Mouse (Mus musculus): Measurements from ENCODE around the gene Abt1. TPM values are rescaled to one million over a fixed set of nuclear protein-coding genes. Genes with fewer than 3 reads are reported as not detected.

Abt1 gene
- polyA plus RNA-seq (2015; fragmentation: Nextera tagmentation; extraction: Ambion mirVana): 13.4 and 14.8 TPM in 2 replicates

DNA sequence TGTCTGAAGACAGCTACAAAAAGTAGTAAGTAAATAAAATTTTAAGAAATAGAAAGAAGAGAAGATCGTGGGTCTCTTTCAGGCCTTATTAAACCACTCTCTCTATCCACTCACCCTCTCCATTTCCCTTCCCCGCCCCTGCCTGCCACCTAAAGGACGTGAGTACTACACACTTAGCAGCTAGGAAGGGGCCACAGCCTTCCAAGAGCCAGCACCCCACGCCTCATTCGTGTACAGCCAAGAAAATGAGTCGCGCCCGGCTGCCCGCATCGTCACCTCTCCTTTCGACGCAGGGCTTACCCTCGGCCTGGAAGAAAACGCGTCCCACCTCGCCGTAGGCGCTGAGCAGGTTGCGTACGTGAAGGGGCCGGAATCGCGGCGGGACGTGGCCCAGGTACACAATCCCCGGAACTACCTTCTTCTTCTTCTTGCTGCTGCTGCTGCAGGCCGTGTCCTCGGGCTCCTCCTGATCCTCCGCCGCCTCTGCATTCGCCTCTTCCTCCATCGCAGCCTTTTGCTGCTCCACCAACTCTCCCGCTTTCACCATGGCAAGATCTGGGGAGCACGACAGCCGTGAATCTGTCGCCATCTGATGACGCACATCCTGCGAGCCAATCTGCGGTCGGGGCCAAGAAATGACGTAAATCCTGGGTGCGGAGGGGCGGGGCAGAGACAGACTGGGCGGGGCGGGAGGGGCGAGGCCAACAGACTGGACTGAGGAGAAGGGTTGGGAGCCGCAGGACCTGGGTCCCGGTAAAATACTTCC lies at the start of gene Abt1:
Gene Abt1, minus strand, starts transcription at position 581 of the 766 bp plus-strand sequence.
- H3K9ac ChIP-seq: peak within 1 kb of the TSS; percentile 91
- WGBS: under 1% methylated on average over 48 of the region's 48 CpGs
- H3K4me1 ChIP-seq: peaks cover 9% of the 10 kb centered on the region
- H3K27ac ChIP-seq: peak within 1 kb of the TSS; percentile 67; the same call in 1 of the 2 replicates
- ATAC-seq (ENCODE audit: low FRiP score, low read depth): peak; percentile 86
- no peaks in the 10 kb centered on the region for H3K9me3 ChIP-seq
- peaks cover 38% of the 10 kb centered on the region for H3K36me3 ChIP-seq
- peak within 1 kb of the TSS; percentile 94 for H3K4me3 ChIP-seq
- no peaks in the 10 kb centered on the region for H3K27me3 ChIP-seq
- peak within 1 kb of the TSS; percentile 76 for H3K4me2 ChIP-seq (replicated peaks)

DNA sequence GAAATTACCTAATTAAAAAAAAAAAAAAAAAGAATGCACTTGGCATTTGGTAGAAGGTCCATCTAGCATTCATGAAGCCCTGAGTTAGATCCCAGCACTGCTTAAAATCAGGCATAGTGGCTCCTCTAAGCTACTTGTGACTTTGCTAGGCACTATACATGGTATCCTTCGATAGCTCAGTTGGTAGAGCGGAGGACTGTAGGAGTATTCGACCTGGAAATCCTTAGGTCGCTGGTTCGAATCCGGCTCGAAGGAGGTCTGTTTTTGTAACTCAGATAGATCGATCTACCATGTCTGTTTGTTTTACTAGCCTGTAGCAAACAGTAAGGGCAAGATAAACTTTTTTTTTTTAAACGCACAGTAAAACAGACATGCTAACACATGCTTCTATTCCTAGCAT lies 43.2 kb upstream of the Abt1 start:
- Histone ChIP-seq H3K4me1 (peaks cover 19% of the 10 kb centered on the region), H3K9ac (no peak overlapping the region), H3K9me3 (no peaks in the 10 kb centered on the region), H3K27me3 (no peaks in the 10 kb centered on the region; the same call in 1 of the 2 replicates), H3K4me3 (no peak overlapping the region), H3K4me2 (replicated peaks) (no peak overlapping the region), H3K36me3 (no peaks in the 10 kb centered on the region), H3K27ac (no peak overlapping the region)
- ATAC-seq (ENCODE audit: low FRiP score, low read depth): peak; percentile 48
- WGBS: 2% methylated on average over 9 of the region's 9 CpGs

DNA sequence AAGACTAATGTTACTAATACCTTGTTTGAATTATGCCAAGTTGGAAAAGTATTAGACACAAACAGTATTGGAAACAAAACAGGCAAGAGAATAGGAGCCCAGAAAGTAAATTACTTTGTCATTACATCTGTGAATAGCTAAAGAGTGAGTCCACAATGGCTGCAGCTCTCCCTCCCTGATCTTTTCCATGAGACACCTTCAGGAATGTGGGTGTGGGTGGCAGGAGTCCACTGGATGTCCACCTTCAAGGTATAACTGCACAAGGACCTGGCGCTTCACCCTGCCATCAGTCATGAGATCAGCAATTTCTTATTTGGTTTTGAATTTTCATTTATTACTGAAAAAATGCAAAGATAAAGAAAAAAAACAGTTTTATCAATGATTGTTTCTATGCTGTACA lies 42.6 kb upstream of the Abt1 start:
- Histone ChIP-seq H3K4me2 (replicated peaks) (no peak overlapping the region), H3K4me1 (peaks cover 19% of the 10 kb centered on the region), H3K27ac (no peak overlapping the region), H3K9ac (no peak overlapping the region), H3K27me3 (no peaks in the 10 kb centered on the region; the same call in 1 of the 2 replicates), H3K36me3 (no peaks in the 10 kb centered on the region), H3K4me3 (no peak overlapping the region), H3K9me3 (no peaks in the 10 kb centered on the region)
- 66% methylated on average over 1 of the region's 1 CpGs for WGBS
- no peak for ATAC-seq (ENCODE audit: low FRiP score, low read depth)

DNA sequence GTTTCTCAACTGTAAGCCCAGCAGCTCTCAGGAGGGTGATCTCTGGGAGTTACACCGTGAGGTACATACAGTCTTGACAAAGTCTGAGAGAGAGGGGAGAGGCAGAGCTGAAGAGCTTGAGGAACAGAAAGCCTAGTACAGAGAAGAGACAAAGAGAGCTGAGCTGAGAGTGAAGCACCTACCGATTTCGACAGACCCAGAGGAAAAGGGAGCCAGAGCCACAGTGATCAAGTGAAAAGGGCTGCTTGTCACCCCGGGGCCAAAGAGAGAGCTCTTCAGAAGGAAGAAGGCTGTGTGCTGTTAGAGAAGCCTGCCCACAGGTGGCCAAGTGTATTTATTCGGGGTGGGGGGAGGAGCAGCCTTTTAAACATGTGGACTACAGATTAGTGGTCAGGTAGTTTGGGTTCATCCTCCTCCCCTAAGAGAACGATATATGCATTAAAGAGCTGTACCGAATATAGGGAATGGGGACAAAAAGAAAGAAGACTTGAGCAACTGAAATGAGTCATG lies 42.0 kb upstream of the Abt1 start, which contains the start of gene Btn1a1:
Gene Btn1a1, minus strand, starts transcription at position 302 of the 510 bp plus-strand sequence.
- ATAC-seq (ENCODE audit: low FRiP score, low read depth): no peak
- WGBS: 4% methylated on average over 7 of the region's 7 CpGs
- H3K36me3 ChIP-seq: no peaks in the 10 kb centered on the region

DNA sequence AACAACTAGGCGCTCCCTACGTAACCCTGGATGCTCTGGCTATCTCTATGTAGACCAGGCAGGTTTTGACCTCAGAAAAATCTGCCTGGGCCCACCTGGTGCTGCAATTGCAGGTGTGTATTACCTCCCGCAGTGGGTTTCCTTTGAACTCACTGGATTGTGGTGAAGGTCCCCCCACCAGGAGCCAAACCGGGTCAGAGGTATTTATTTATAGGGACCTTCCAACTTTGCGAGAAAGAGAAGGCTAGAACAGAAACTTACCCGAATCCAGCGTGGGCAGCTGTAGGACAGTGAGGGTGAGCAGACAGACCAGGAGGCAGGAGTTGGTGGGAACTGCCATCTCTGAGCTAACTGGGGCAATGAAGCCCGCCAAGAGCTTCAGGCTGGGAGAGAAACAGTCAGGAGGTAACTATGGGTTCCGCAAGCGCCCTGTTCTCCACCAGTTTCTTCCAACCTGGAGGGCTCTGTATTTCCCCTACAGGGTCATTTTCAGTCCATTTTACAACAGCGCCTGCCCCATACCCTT lies 41.2 kb upstream of the Abt1 start:
- Histone ChIP-seq H3K9me3 (no peaks in the 10 kb centered on the region), H3K27ac (no peak overlapping the region), H3K27me3 (no peaks in the 10 kb centered on the region; the same call in 1 of the 2 replicates), H3K4me2 (replicated peaks) (peak overlapping the region; percentile 83), H3K36me3 (no peaks in the 10 kb centered on the region), H3K4me3 (peak overlapping the region; percentile 57), H3K9ac (peak overlapping the region; percentile 68), H3K4me1 (peaks cover 32% of the 10 kb centered on the region)
- ATAC-seq (ENCODE audit: low FRiP score, low read depth): no peak
- 1% methylated on average over 11 of the region's 11 CpGs for WGBS

More for the DNA sequence above, 42.0 kb upstream of the Abt1 start, which contains the start of gene Btn1a1:
- Histone ChIP-seq H3K9ac (peak within 1 kb of the TSS; percentile 68), H3K4me2 (replicated peaks) (peak within 1 kb of the TSS; percentile 83), H3K9me3 (no peaks in the 10 kb centered on the region), H3K27ac (no peak within 1 kb of the TSS), H3K4me3 (peak within 1 kb of the TSS; percentile 57), H3K27me3 (no peaks in the 10 kb centered on the region; the same call in 1 of the 2 replicates), H3K4me1 (peaks cover 25% of the 10 kb centered on the region)

DNA sequence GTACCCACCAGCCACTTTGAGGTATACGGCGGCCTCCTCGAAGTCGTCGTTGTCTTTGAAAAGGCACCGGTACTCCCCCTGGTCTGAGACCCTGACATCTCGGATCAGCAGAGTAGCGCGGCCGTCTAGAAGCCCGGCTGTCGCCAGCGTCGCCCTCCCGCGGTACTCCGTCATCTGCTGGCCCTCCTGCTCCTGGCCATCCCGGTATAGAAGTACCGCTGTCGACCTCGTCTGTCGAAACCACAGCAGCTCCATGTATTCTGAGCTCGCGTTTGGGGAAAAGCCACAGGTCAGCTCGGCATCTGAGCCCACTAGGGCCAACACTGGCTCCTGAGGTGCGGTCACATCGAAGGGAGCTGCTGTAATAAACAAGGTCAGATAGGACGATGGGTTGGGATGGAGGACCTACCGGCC lies 40.6 kb upstream of the Abt1 start:
- Histone ChIP-seq H3K9me3 (no peaks in the 10 kb centered on the region), H3K27ac (no peak overlapping the region), H3K9ac (peak overlapping the region; percentile 68), H3K27me3 (no peaks in the 10 kb centered on the region; the same call in 1 of the 2 replicates), H3K36me3 (no peaks in the 10 kb centered on the region), H3K4me3 (peak overlapping the region; percentile 57), H3K4me2 (replicated peaks) (peak overlapping the region; percentile 83), H3K4me1 (peaks cover 36% of the 10 kb centered on the region)
- WGBS: under 1% methylated on average over 29 of the region's 29 CpGs
- ATAC-seq (ENCODE audit: low FRiP score, low read depth): 0 out of 2 replicates have a peak, but pooled peaks have one; percentile 35

DNA sequence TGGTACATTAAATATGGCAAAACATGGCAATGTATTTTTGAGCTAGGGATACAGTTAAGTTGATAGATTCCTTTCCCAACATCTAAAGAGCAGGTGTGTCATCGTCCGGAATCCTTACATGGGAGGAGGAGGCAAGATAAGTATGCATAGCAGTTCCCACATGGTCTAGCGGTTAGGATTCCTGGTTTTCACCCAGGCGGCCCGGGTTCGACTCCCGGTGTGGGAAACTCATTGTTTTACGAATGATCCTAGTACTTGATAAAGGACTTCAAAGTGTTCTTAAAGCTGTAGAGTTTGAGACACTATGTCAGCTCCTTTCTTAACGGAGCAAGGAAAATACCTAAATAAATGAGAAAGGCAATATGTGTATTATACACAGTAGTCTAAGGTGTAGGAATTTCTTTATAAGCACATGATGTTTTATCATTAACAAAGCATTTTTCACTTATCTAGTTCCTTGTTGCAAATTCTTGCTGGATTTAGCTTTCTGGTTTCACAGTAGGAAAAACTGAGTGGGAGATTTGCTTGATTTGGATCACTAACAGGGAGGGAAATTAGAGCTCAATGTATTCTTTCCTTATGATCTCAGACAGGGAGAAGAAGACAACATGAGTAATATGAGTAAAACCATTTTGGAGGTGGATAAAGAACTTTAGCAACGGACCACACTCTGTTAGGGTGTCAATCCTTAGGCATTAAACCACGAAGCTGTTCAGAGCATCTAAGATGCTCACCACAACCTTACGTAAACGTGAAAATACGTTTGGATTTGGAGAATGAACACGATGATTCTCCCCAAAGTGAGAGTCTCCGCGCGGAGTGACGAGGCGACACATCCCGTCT lies 39.9 kb upstream of the Abt1 start:
- H3K4me2 ChIP-seq (replicated peaks): peak overlapping the region; percentile 83
- no peaks in the 10 kb centered on the region for H3K9me3 ChIP-seq
- 1% methylated on average over 21 of the region's 21 CpGs for WGBS
- ATAC-seq (ENCODE audit: low FRiP score, low read depth): peak; percentile 73
- H3K27me3 ChIP-seq: no peaks in the 10 kb centered on the region; the same call in none of the 2 replicates
- peak overlapping the region; percentile 57 for H3K4me3 ChIP-seq
- peaks cover 36% of the 10 kb centered on the region for H3K4me1 ChIP-seq
- peak overlapping the region; percentile 68 for H3K9ac ChIP-seq
- no peaks in the 10 kb centered on the region for H3K36me3 ChIP-seq
- no peak overlapping the region for H3K27ac ChIP-seq

DNA sequence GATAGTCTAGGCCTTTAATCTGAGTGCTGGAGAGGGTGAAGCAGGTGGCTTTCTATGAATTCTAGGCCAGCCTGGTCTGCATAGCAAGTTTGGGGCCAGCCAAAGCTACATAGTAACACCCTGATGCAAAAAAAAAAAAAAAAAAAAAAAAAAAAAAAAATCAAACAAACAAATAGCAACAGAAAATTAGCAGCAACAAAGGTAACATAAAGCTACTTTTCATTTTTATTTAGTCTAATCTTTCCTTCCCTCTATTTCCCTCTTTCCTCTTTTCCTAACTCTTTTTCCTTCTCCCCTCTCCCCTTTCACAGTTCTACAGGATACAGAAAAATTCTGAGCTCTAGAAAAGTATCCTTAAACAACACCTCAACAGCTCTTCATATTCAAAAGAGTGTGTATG lies 39.0 kb upstream of the Abt1 start:
- H3K27me3 ChIP-seq: no peaks in the 10 kb centered on the region; the same call in none of the 2 replicates
- H3K27ac ChIP-seq: no peak overlapping the region
- no peak overlapping the region for H3K4me2 ChIP-seq (replicated peaks)
- no peak overlapping the region for H3K4me3 ChIP-seq
- H3K4me1 ChIP-seq: peaks cover 36% of the 10 kb centered on the region
- no peaks in the 10 kb centered on the region for H3K36me3 ChIP-seq
- no peak for ATAC-seq (ENCODE audit: low FRiP score, low read depth)
- H3K9me3 ChIP-seq: no peaks in the 10 kb centered on the region
- H3K9ac ChIP-seq: no peak overlapping the region

DNA sequence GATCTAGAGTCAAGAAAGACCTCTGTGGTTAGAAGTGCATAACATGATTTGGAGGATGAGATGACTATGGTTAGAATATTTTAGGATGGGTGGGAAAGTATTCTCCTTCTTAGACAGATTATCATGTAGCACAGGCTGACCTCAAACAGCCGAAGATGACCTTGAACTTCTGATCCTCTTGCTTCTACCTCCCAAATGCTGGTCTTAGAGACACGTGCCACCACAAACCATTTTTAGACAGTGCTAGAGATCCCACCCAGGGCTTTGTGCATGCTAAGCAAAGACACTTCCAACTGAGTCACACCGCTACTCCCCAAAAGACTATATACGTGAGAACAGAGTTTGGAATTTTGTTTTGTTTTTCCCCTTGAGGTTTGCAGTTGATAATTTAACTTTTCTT lies 38.4 kb upstream of the Abt1 start:
- 80% methylated on average over 4 of the region's 4 CpGs for WGBS
- Histone ChIP-seq H3K36me3 (no peaks in the 10 kb centered on the region), H3K9ac (no peak overlapping the region), H3K4me2 (replicated peaks) (no peak overlapping the region), H3K27ac (no peak overlapping the region), H3K4me3 (no peak overlapping the region), H3K4me1 (peaks cover 36% of the 10 kb centered on the region), H3K27me3 (no peaks in the 10 kb centered on the region; the same call in none of the 2 replicates), H3K9me3 (no peaks in the 10 kb centered on the region)
- no peak for ATAC-seq (ENCODE audit: low FRiP score, low read depth)

DNA sequence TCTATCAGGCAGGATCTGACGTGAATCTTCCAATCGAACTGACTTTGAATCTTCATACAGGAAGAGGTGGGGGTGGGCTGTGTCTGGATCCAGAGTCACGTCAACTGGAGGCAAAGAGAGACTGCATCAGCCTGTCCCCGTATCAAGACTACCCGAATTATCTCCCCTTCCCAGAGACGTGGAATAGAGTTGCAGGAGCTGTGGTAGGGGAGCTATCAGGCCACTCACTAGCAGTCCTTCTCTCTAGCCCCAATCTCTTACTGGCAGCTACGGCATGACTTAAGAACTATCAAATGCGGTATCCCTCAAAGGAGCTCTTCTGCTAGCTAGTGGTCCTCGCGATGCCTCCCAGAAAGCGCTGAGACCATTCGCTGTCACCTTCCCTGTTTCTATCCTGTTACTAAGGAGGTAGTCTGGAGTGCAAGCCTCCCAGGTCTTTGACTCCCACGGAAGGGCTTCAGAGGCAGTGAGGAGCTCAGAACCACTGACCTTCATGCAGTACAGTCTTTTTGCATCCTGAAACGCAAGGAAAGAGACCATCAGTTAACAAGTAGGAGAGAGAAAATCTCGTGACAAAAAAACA lies 35.7 kb upstream of the Abt1 start:
- no peaks in the 10 kb centered on the region for H3K36me3 ChIP-seq
- no peak overlapping the region for H3K27ac ChIP-seq
- H3K4me3 ChIP-seq: no peak overlapping the region
- WGBS: 19% methylated on average over 15 of the region's 15 CpGs
- peak overlapping the region; percentile 27 for H3K4me2 ChIP-seq (replicated peaks)
- no peak for ATAC-seq (ENCODE audit: low FRiP score, low read depth)
- peaks cover 19% of the 10 kb centered on the region for H3K4me1 ChIP-seq
- no peaks in the 10 kb centered on the region for H3K9me3 ChIP-seq
- no peak overlapping the region for H3K9ac ChIP-seq
- H3K27me3 ChIP-seq: no peaks in the 10 kb centered on the region; the same call in none of the 2 replicates

DNA sequence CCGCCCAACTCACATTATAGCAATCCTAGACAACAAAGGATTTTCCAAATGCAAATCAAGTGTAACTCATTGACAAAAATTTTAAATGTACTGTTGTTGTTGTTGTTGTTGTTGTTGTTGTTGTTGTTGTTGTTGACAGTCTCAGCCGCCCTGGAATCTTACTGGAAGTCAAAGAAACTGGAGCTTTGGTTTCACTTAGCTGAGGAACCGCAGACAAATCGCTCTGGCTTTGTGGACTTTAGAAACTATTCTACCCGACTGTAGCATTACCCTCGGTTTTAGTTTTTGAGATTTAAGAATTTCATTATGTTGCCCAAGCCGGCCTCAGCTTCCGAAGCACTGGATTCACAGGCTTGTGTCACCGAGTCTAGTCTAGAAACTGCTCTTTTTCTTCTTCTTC lies 30.3 kb upstream of the Abt1 start:
- 0 out of 2 replicates have a peak, but pooled peaks have one; percentile 16 for ATAC-seq (ENCODE audit: low FRiP score, low read depth)
- no peaks in the 10 kb centered on the region for H3K36me3 ChIP-seq
- peak overlapping the region; percentile 89 for H3K27ac ChIP-seq
- peak overlapping the region; percentile 62 for H3K4me2 ChIP-seq (replicated peaks)
- H3K4me1 ChIP-seq: no peaks in the 10 kb centered on the region
- H3K4me3 ChIP-seq: peak overlapping the region; percentile 68
- no peaks in the 10 kb centered on the region; the same call in none of the 2 replicates for H3K27me3 ChIP-seq
- WGBS: 1% methylated on average over 9 of the region's 9 CpGs
- peak overlapping the region; percentile 78 for H3K9ac ChIP-seq
- H3K9me3 ChIP-seq: no peaks in the 10 kb centered on the region

All from limb, embryonic 13.5 days (tissue).